Mouse (Mus musculus) liver, adult (tissue): ENCODE results near the gene Ltbp1.
A peak's percentile ranks its signal among the peaks of the same experiment; 100 is the strongest.

Experiments used
- GATA4 ChIP-seq: IDR thresholded peaks from 2 replicates; pipeline ENCODE4 v1.6.1; 2014; ENCODE audit warnings: mild to moderate bottlenecking, low read length; ENCODE audit not compliant: insufficient replicate concordance

Ltbp1 gene

GRCm38 (mm10) chr17:75372371-75372770 lies 367.0 kb downstream of the Ltbp1 start:
- TF ChIP-seq GATA4: no peak

DNA sequence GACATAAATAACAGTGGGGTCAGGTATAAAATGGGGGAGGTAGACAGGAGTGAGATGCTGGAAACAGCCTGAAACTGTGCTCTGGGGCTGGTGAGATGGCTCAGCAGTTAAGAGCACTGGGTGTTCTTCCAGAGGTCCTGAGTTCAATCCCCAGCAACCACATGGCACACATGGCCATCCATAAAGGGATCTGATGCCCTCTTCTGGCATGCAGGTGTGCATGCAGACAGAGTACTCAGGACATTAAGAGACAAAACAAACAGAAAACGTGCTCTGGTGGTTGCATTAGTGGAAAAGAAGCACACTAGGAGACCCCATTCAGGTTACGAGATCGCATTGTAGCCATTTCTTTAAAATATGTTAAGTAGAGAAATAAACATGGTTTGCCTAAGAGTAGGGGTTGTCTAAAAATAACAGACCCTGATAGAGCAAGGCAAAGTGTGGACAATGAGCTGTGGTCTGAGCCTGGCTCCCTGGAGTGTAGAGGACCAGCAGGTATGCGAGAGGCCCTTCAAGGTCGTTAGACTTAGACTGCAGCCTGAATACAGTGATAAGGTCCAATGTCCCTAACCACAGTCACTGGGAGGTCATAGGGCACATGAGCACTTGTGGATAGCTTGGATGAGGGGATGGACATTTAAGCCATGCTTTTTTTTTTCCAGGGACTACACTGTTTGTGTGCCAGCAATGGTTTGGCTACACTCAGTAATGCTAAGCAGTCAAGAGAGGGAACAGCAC lies 369.1 kb downstream of the Ltbp1 start:
- no peak for TF ChIP-seq GATA4

DNA sequence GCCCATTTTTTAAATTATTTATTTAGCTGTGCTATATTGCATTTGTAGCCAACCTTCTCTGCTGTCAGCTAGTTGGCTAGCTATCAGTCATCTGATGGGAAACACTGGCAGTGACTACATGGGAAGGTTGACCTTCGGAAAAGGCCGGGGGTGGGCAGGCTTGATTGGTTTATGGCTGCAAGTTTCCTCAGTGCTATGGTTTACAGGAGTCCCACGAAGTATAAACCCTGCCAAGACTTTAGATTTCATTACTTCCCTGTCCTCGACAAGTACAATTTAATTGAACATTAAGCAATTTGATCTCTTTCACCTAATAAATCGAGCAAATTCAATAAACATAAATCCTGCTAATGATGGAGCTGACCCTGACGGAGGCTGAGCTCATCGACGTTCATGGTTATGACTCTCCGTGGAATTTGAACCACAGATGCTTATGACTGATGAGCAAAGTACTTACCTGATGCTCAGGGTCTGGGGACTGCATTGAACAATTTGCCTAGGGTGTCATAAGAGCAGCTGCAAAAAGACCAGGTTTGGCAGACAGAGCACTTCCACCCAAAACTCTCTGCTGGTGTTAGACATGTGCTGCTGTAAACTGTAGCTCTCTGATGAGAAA lies 373.0 kb downstream of the Ltbp1 start:
- TF ChIP-seq GATA4: no peak

DNA sequence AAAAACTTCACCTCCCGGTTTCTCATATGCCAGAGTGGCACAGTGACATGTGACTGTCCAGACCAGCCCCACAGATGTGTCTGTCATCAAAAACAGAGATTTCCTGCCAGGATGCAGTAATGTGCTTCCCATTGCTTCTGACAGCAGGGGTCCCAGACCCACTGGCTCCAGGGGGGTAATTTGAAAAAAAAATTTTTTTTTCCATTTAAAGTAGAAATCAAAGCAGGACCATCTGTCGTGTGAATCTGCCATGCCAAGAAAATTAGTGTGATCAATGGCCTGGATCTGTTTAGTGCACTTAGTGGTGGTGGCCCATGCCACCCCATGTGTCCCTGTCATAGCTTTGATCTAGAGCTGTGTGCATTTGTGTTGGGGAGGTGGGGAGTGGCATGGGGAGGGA lies 374.8 kb downstream of the Ltbp1 start:
- TF ChIP-seq GATA4: no peak

DNA sequence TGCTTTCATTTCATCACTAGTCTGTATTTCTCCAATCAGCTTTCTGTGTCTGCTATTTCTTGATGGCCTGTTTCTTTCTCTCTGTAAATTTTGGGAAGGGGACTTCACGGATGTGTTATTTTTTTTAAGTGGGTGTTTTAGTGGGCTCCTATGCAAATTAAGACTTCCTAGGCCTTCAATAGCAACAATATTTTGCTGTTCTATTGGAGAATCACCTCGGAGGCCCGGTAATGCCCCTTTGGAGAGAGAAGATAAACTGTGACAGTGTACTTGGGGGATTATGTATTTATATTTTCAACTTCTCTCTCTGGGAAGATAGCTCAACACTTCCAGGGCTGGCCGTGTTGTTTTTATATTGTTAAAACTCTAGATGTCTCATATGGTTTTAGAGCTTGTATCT lies 383.0 kb downstream of the Ltbp1 start:
- no peak for TF ChIP-seq GATA4

DNA sequence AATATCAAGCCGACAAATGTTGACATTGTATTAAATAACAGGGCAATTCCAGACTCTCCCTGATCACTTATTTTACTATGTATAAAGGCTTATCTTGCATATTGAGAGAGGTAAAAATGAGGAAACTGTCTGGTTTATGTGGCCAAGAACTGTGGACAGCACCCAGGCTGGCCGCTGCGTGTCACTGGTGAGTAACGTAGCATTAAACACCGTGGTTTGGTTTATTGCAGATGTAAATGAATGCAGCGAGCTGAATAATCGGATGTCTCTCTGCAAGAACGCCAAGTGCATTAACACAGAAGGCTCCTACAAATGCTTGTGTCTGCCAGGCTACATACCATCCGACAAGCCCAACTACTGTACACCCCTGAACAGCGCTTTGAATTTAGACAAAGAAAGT lies 384.8 kb downstream of the Ltbp1 start:
- no peak for TF ChIP-seq GATA4

- no peak for TF ChIP-seq GATA4
Measured at GRCm38 (mm10) chr17:75391429-75392192, 386.2 kb downstream of the Ltbp1 start.

DNA sequence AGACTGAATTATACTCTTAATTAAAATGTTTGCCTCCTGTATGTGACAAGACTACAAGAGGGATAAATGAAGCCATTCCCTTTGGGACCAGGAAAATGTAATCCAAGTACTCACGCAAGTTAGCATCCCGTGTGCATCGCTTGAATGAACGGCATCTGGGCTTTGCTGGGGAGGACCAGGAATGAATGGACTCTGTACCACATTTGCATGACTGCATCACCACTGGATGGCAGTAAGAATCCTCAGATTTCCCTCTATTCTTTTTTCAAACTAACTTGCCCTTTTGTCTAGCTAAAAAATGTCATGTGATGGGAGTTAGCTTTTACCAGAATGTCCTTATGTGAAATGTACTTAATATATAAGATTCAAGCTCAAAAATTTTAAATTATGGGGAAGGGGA lies 401.0 kb downstream of the Ltbp1 start:
- no peak for TF ChIP-seq GATA4

DNA sequence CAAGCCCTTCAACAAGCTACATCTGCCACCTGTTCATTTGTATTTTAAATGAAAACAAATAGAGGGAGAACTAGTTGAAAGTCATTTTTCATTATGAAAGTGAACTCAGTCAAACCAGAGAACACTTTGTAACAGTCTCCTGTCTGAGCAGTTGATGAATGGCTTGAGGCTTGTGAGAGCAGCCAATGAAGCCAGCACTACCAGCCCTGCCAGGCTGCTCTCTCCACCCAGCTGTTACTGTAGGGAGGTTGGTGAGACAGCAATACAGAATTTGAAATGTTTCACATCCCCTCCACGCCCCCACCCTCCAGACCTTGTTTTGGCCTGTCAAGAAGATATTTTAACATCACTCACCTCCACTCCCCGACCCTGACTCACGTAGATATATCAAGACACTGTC lies 411.5 kb downstream of the Ltbp1 start:
- no peak for TF ChIP-seq GATA4

GRCm38 (mm10) chr17:75434152-75434551 lies 428.8 kb downstream of the Ltbp1 start:
- TF ChIP-seq GATA4: no peak

DNA sequence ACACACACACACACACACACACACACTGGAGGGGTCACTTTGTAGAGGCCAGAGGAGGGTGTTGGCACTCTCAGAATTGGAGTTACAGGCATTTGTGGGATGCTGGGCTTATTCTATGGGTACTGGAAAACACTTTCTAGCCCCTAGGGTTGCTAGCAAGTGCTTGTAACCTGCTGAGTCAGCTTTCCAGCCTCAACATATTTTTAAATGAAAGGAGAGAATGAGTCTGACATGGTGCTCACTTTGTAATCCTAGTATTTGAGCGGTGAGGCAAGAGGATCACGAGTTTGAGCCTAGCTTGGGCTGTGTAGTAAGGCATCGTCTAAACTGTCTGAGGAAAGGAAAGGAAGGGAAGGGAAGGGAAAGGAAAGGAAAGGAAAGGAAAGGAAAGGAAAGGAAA lies 429.5 kb downstream of the Ltbp1 start:
- TF ChIP-seq GATA4: no peak

- peak; percentile 58; the same call in 1 of the 2 replicates for TF ChIP-seq GATA4
Measured at GRCm38 (mm10) chr17:75435599-75435998, 430.2 kb downstream of the Ltbp1 start, which contains the start of gene Rasgrp3. TSS of gene Rasgrp3 (plus strand) at chr17:75435896.

- no peak for TF ChIP-seq GATA4
Measured at GRCm38 (mm10) chr17:75436095-75436494, 430.7 kb downstream of the Ltbp1 start.

DNA sequence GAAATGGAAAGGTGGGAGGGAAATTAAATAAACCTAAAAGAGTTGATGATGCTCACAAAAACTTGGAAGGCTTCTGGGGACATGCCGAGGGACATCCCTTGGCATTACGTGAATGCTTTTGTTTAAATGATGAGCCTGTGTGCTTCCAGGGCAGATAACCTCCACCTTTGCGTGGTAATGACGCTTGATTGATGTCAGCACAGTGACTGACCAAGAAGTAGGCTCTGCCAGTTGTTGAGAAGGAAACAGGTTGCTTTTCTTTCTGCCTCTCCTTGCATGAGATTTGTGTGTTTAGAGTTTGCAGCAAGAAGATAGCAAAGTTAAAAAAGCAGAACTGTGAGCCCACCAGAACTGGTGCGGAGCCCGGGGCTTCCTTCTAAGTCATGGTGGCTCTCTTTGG lies 431.5 kb downstream of the Ltbp1 start:
- no peak for TF ChIP-seq GATA4

- TF ChIP-seq GATA4: no peak
Measured at GRCm38 (mm10) chr17:75437239-75437750, 431.9 kb downstream of the Ltbp1 start.

GRCm38 (mm10) chr17:75438162-75438561 lies 432.8 kb downstream of the Ltbp1 start:
- TF ChIP-seq GATA4: no peak
